Mouse (Mus musculus): ENCODE data around the gene Mycbpap. TPM values are rescaled to one million over a fixed set of nuclear protein-coding genes. Genes with fewer than 3 reads are reported as not detected.

The Mycbpap gene
- polyA plus RNA-seq, 1 experiment from 2014 or later: 3.7 TPM

DNA sequence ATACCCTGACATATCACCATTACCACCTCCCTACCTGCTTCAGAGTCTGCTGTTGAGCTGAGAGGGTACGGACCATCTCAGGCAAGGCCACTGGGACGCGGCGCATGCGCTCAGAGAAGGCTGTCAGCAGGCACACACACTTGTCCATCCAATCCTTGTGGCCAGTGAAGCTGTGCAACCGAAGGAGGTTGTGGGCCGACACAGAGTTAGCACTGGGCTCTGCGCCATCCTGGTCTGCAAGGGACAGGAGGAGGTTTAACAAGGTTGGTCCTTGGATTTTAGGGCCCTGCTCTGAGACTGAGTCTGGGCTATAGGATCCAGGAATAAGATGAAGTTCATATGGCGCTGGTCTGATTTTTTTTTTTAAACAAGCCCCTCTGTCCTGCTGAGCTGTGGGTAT, 41.2 kb downstream of the Mycbpap start:
- Histone ChIP-seq H3K27ac (ENCODE audit: low read depth, low read length) (no peak overlapping the region), H3K4me1 (ENCODE audit: control insufficient read depth, insufficient read depth, low read length) (peaks cover 7% of the 10 kb centered on the region), H3K9me3 (ENCODE audit: control insufficient read depth, low read length) (no peaks in the 10 kb centered on the region), H3K9ac (ENCODE audit: low read length) (no peak overlapping the region), H3K36me3 (ENCODE audit: control insufficient read depth, insufficient read depth, low read length) (no peaks in the 10 kb centered on the region), H3K27me3 (ENCODE audit: control insufficient read depth, insufficient read depth, low read length) (peaks cover 8% of the 10 kb centered on the region; the same call in 1 of the 2 replicates), H3K4me2 (no peak overlapping the region), H3K4me3 (ENCODE audit: low read depth, low read length) (no peak overlapping the region)
- ATAC-seq (ENCODE audit: low FRiP score) (no peak), DNase-seq (ENCODE audit: low spot score, missing footprints) (no peak)
- 80% methylated on average over 9 of the region's 9 CpGs for whole genome bisulfite sequencing

DNA sequence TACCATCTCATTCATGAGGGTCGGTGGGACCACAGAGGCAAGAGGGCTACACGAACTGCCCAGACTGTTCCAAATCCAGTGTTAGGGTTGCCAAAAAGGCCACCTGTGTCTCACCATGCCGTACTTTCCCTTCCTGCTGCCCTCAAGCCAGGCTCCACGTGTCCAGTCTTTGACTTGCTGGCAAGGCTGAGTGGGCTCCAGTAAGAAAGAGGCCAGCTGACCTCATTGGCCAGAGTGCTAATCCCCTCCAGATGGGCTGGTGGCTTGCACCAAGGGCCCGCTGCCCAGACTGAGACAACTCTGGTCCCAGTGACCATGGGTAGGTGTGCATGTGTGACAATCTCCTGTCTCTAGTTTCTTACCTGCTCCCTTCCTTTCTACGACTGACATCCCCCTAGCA, 43.9 kb downstream of the Mycbpap start:
- Histone ChIP-seq H3K9me3 (ENCODE audit: control insufficient read depth, low read length) (no peaks in the 10 kb centered on the region), H3K4me1 (ENCODE audit: control insufficient read depth, insufficient read depth, low read length) (peaks cover 16% of the 10 kb centered on the region), H3K9ac (ENCODE audit: low read length) (no peak overlapping the region), H3K4me2 (no peak overlapping the region), H3K4me3 (ENCODE audit: low read depth, low read length) (no peak overlapping the region), H3K27me3 (ENCODE audit: control insufficient read depth, insufficient read depth, low read length) (peaks cover 18% of the 10 kb centered on the region; the same call in 1 of the 2 replicates), H3K36me3 (ENCODE audit: control insufficient read depth, insufficient read depth, low read length) (no peaks in the 10 kb centered on the region), H3K27ac (ENCODE audit: low read depth, low read length) (no peak overlapping the region)
- 65% methylated on average over 6 of the region's 6 CpGs for WGBS
- DNase-seq (ENCODE audit: low spot score, missing footprints) (no peak), ATAC-seq (ENCODE audit: low FRiP score) (no peak)

DNA sequence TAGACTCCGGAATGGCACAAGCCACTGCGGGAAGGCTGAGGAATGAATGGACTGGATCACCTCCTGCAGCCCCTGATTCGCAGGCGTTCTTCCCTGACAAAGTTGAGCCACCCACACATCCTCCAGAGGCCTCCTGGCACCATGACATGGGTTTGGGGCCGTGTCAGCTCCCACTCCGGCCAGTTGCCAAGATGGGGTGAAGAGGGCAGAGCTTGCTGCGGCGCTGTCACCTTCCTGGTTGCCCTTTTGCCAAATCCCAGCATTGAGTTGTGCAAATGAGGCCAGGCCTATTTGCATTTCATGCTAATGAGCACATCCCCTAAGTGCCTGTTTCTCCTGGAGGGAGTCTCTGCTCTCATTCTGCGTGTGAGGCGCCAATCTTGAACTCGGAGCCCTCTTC, 45.8 kb downstream of the Mycbpap start:
- H3K9ac ChIP-seq (ENCODE audit: low read length): no peak overlapping the region
- H3K4me2 ChIP-seq: no peak overlapping the region
- no peak for DNase-seq (ENCODE audit: low spot score, missing footprints)
- 13% methylated on average over 11 of the region's 11 CpGs for WGBS
- peaks cover 18% of the 10 kb centered on the region; the same call in 1 of the 2 replicates for H3K27me3 ChIP-seq (ENCODE audit: control insufficient read depth, insufficient read depth, low read length)
- ATAC-seq (ENCODE audit: low FRiP score): no peak
- H3K9me3 ChIP-seq (ENCODE audit: control insufficient read depth, low read length): no peaks in the 10 kb centered on the region
- H3K36me3 ChIP-seq (ENCODE audit: control insufficient read depth, insufficient read depth, low read length): no peaks in the 10 kb centered on the region
- H3K27ac ChIP-seq (ENCODE audit: low read depth, low read length): no peak overlapping the region; the same call in 1 of the 2 replicates
- no peak overlapping the region for H3K4me3 ChIP-seq (ENCODE audit: low read depth, low read length)
- peaks cover 33% of the 10 kb centered on the region for H3K4me1 ChIP-seq (ENCODE audit: control insufficient read depth, insufficient read depth, low read length)

DNA sequence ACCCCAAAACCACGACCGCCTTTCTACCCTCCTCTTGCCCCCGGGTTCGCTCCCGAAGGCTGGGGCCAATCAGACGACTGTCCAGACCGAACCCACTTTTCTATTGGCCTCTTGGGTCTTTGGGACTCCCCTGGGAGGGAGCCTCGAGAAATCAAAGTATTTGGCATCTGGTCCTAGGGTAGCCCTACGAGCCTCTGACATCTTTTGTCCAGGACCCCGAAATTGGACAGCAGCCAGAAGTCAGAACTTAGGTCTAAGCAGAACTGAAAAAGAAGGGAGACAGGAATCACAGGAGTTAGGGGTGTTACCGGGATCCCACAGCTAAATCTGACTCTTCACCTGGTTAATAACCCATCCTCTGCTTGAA, 47.0 kb downstream of the Mycbpap start:
- peak overlapping the region; percentile 98 for H3K4me2 ChIP-seq
- peak; percentile 93 for DNase-seq (ENCODE audit: low spot score, missing footprints)
- H3K9ac ChIP-seq (ENCODE audit: low read length): no peak overlapping the region
- ATAC-seq (ENCODE audit: low FRiP score): no peak
- H3K4me3 ChIP-seq (ENCODE audit: low read depth, low read length): peak overlapping the region; percentile 72
- peaks cover 42% of the 10 kb centered on the region for H3K4me1 ChIP-seq (ENCODE audit: control insufficient read depth, insufficient read depth, low read length)
- no peaks in the 10 kb centered on the region for H3K9me3 ChIP-seq (ENCODE audit: control insufficient read depth, low read length)
- H3K27me3 ChIP-seq (ENCODE audit: control insufficient read depth, insufficient read depth, low read length): peaks cover 18% of the 10 kb centered on the region; the same call in 1 of the 2 replicates
- no peak overlapping the region for H3K27ac ChIP-seq (ENCODE audit: low read depth, low read length)
- H3K36me3 ChIP-seq (ENCODE audit: control insufficient read depth, insufficient read depth, low read length): no peaks in the 10 kb centered on the region
- WGBS: 1% methylated on average over 11 of the region's 11 CpGs

DNA sequence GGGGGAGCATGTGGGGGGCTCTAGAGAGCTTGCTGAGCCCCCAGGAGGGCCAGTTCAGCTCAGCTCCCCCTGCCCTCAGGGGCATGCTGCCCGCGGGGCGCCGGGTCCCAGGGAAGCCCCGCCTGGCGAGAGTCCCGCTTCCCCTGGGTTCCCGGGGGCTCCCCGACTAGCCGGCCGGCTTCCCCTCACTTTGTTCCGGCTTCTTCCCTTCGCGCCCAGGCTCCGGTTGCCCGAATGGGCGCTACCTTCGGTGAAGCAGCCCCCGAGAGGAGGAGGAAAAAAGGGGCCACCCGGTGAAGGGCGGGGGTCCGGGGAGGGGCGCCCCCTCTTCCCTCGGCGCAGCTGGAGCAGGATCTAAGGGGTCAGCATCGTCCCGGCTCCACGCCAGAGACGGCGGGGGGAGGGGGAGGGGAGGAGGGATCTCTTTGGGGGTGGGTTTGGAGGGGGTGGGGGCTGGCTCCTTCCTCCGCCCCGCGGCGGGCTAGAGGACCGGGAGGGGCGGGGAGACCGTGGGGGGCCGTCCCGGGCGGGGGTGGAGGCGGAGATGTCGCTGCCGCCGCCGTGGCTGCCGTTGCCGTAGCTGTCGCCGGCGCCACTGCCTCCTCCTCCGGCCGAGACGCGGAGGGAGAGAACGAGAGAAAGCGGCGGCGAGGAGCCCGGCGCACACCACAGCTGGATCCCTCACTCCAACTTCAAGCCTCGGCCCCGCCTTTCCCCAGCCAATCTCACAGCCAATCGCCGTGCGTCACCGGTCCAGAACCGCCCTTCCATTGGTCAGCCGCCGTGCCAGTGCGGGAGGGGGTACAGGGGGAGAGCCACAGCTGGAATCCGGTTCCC, 47.6 kb downstream of the Mycbpap start, which contains the start of gene Cacna1g:
TSS of gene Cacna1g (minus strand) at position 492 of the 837 bp plus-strand sequence.
- Histone ChIP-seq H3K4me2 (peak within 1 kb of the TSS; percentile 98), H3K27ac (ENCODE audit: low read depth, low read length) (peak within 1 kb of the TSS; percentile 57; the same call in 1 of the 2 replicates), H3K9me3 (ENCODE audit: control insufficient read depth, low read length) (no peaks in the 10 kb centered on the region), H3K4me1 (ENCODE audit: control insufficient read depth, insufficient read depth, low read length) (peaks cover 48% of the 10 kb centered on the region), H3K36me3 (ENCODE audit: control insufficient read depth, insufficient read depth, low read length) (no peaks in the 10 kb centered on the region), H3K4me3 (ENCODE audit: low read depth, low read length) (peak within 1 kb of the TSS; percentile 72), H3K9ac (ENCODE audit: low read length) (peak within 1 kb of the TSS; percentile 92), H3K27me3 (ENCODE audit: control insufficient read depth, insufficient read depth, low read length) (peaks cover 18% of the 10 kb centered on the region; the same call in 1 of the 2 replicates)
- DNase-seq (ENCODE audit: low spot score, missing footprints) (peak; percentile 96), ATAC-seq (ENCODE audit: low FRiP score) (peak; percentile 87)
- under 1% methylated on average over 40 of the region's 71 CpGs for WGBS

DNA sequence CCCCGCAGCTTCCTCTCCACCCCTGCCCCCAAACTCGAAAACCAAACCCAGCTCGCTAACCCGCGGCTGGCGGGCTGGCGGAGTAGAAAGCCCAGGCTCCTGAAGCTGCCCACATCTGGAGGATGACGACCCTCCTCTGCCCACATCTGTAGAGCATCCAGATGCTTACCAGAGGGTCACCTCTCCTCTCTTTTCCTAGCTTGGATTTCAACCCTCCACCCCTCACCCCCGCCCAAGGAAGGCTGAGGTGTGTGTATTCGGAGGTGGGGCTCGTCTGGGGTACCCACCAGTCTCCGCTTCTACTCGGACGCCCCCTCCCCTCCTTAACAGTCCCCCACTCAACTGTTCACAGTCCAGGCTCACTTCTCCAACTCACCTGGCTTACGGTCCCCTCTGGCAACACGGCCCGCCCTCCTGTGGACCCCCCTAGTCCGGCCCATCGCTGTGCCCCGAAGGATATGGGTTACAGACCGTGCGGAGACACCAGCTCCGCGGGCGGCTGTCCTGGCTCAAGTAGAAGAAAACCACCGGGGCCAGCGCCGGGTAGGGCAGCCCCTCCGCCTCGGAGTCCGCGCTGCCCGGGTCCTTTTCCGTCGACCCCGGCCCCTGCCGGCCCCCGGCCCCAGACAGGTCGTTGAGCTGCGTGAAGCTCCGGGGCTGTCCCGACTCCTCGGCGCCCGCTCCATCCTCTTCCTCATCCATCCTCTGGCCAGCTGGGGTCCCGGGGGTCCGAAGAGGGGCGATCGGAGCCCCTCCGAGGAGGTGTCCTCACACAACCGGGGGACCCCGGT, 48.4 kb downstream of the Mycbpap start:
- Histone ChIP-seq H3K36me3 (ENCODE audit: control insufficient read depth, insufficient read depth, low read length) (no peaks in the 10 kb centered on the region), H3K27me3 (ENCODE audit: control insufficient read depth, insufficient read depth, low read length) (peaks cover 18% of the 10 kb centered on the region; the same call in 1 of the 2 replicates), H3K27ac (ENCODE audit: low read depth, low read length) (peak overlapping the region; percentile 57; the same call in 1 of the 2 replicates), H3K9ac (ENCODE audit: low read length) (peak overlapping the region; percentile 92), H3K4me1 (ENCODE audit: control insufficient read depth, insufficient read depth, low read length) (peaks cover 55% of the 10 kb centered on the region), H3K4me3 (ENCODE audit: low read depth, low read length) (peak overlapping the region; percentile 72), H3K9me3 (ENCODE audit: control insufficient read depth, low read length) (no peaks in the 10 kb centered on the region), H3K4me2 (peak overlapping the region; percentile 98)
- ATAC-seq (ENCODE audit: low FRiP score) (peak; percentile 5; the same call in 1 of the 2 replicates), DNase-seq (ENCODE audit: low spot score, missing footprints) (peak; percentile 96)
- WGBS: under 1% methylated on average over 51 of the region's 52 CpGs

DNA sequence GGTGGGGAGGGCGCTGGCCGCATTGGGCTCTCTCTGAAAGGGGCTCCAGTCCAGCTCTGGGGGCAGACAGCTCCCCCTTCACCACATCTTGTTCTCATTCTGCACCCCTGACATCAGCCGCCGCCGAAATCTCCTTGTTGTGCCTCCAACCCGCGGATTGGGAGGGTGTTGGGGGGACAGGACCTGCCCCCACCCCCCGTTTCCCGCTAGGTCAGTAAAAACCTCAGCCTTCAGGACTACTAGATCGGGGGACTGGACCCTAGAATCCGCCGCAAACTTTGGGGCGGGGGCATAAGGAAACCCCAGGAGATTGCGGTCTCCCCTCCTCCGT, 49.0 kb downstream of the Mycbpap start:
- Histone ChIP-seq H3K4me2 (peak overlapping the region; percentile 98), H3K36me3 (ENCODE audit: control insufficient read depth, insufficient read depth, low read length) (no peaks in the 10 kb centered on the region), H3K4me3 (ENCODE audit: low read depth, low read length) (peak overlapping the region; percentile 72), H3K27ac (ENCODE audit: low read depth, low read length) (no peak overlapping the region), H3K9me3 (ENCODE audit: control insufficient read depth, low read length) (no peaks in the 10 kb centered on the region), H3K4me1 (ENCODE audit: control insufficient read depth, insufficient read depth, low read length) (peaks cover 59% of the 10 kb centered on the region), H3K9ac (ENCODE audit: low read length) (peak overlapping the region; percentile 92), H3K27me3 (ENCODE audit: control insufficient read depth, insufficient read depth, low read length) (peaks cover 18% of the 10 kb centered on the region; the same call in 1 of the 2 replicates)
- ATAC-seq (ENCODE audit: low FRiP score) (no peak), DNase-seq (ENCODE audit: low spot score, missing footprints) (peak; percentile 94)
- WGBS: under 1% methylated on average over 15 of the region's 15 CpGs

DNA sequence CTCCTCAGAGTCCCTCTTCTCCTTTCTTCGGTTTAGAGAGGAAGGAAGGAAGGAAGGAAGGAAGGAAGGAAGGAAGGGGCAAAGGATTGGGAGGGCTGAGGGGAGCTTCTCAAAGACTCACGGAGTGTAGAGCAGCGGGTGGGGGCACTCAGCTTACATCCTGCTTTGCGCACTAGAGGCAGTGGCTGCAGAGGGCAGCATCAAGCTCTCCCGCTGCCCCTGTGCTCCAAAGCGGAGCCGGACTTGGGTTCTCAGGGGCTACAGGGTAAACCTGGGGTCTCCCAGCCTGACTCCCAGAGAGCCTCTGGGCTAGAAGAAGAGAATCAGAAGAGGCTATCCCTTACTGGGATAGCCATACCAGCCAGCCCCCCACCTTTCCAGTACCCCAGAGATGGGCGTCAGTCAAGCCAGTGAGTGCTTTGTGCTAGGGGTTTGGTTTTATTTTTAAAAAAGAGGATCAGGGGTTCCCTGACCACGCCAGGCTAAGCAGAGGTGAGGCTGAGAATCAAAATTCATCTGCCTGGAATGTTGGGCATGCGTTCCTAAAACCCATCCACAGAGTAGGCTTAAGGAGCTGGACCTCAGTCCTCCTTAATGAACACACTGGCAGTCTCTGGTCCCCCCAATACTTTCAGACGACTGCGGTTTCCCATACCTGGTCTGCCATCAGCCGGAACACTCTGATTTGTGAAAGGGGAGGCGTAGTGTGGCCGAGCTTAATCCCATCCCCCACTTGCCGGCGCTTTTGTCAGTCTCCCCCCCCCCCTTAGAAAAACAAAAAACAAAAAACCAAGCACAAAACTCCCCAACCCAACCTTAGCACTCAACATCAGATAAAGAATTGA, 49.6 kb downstream of the Mycbpap start:
- peaks cover 18% of the 10 kb centered on the region; the same call in 1 of the 2 replicates for H3K27me3 ChIP-seq (ENCODE audit: control insufficient read depth, insufficient read depth, low read length)
- H3K27ac ChIP-seq (ENCODE audit: low read depth, low read length): no peak overlapping the region; the same call in 1 of the 2 replicates
- no peak for ATAC-seq (ENCODE audit: low FRiP score)

More for the DNA sequence above, 49.6 kb downstream of the Mycbpap start:
- Histone ChIP-seq H3K4me3 (ENCODE audit: low read depth, low read length) (peak overlapping the region; percentile 72), H3K9ac (ENCODE audit: low read length) (peak overlapping the region; percentile 92), H3K9me3 (ENCODE audit: control insufficient read depth, low read length) (no peaks in the 10 kb centered on the region), H3K4me1 (ENCODE audit: control insufficient read depth, insufficient read depth, low read length) (peaks cover 59% of the 10 kb centered on the region), H3K36me3 (ENCODE audit: control insufficient read depth, insufficient read depth, low read length) (no peaks in the 10 kb centered on the region), H3K4me2 (peak overlapping the region; percentile 98)
- WGBS: 2% methylated on average over 17 of the region's 17 CpGs
- peak; percentile 92 for DNase-seq (ENCODE audit: low spot score, missing footprints)

All from midbrain, embryonic 11.5 days (tissue).